Mouse (Mus musculus) cortical plate, adult 2 months (tissue): Measurements from ENCODE around the gene Il17a.

Experiments
- CTCF ChIP-seq: fragments of 200-500 bp; IDR thresholded peaks from 2 replicates; pipeline ENCODE4 v1.5.1; 2011; ENCODE audit warnings: mild to moderate bottlenecking, control low read depth, low read length; ENCODE audit not compliant: insufficient read depth; ENCODE audit errors: extremely low read depth
- POLR2A ChIP-seq: fragments of 200-500 bp; IDR thresholded peaks from 2 replicates; pipeline ENCODE4 v1.6.1; 2011; ENCODE audit warnings: mild to moderate bottlenecking, low read length, control low read depth; ENCODE audit not compliant: insufficient read depth; ENCODE audit errors: extremely low read depth

DNA sequence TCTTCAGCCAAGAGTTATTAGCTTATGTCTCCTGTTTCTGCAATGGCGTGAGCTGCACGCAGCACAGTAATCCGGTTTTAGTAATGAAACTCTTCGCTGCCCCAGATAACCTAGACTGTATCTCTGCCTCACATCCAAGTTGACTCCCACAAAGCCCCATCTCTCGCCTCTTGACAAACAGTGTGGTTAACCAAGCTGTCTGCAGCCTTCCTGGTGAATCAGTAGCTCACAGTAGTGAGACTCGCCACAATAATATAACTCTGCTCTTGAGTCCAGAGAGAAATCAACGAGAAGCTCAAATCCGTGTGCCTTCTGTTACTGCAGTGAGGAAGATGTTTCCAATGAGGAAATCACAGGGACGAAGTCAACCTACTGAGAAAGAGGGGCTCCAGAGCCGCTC, 23.7 kb downstream of the Il17a start:
- no peak for TF ChIP-seq CTCF
- TF ChIP-seq POLR2A: no peak
